Mouse (Mus musculus) spleen, adult 12 weeks (tissue): ENCODE results near the gene Cldn34b1.
"Not testable (repeated sequence)": the region's sequence is repeated elsewhere in the genome, so short reads cannot be mapped to it uniquely, and the experiment has no call there.

ENCODE experiments used
- DNase-seq: peaks from one replicate; pipeline ENCODE4 v3.0.0; 2022; ENCODE audit warnings: low spot score

The Cldn34b1 gene

GRCm38 (mm10) chrX:154890167-154890566 lies at the start of gene Cldn34b1:
Gene Cldn34b1, minus strand, starts transcription at chrX:154890267.
- DNase-seq = not testable (repeated sequence)

GRCm38 (mm10) chrX:154935887-154936286 lies 45.8 kb upstream of the Cldn34b1 start, which contains the start of gene Magea6:
Gene Magea6, minus strand, starts transcription at chrX:154935987.
- DNase-seq = not testable (repeated sequence)
